Mouse (Mus musculus): ENCODE measurements around the gene Bicc1. TPM values are rescaled to one million over a fixed set of nuclear protein-coding genes. Genes with fewer than 3 reads are reported as not detected.

The Bicc1 gene
- polyA plus RNA-seq, 1 experiment = 4.0 TPM

DNA sequence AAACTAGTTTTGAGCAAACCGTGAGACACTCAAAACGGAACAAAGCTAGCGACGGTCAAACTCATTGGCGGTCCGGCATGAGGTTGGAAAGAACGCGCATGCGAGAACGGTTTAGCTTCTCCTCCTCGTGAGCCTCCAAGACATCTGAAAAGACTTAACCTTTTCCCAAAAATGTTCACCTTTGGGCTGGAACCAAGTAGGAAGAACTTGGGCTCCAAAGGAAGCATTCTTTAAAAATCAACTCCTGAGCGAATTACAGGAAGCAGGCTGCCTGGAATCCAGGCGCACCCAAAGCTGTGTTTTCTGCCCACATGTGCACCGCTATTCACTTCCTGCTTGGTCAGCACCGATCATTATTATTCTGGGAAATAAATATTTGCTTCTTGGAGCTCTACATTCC is 15.8 kb upstream of the Bicc1 start:
- no peaks in the 10 kb centered on the region for H3K4me1 ChIP-seq (ENCODE audit: control insufficient read depth, insufficient read depth, low read length)
- H3K27ac ChIP-seq (ENCODE audit: control insufficient read depth, insufficient read depth, low read depth, low read length, poor library complexity) = no peak overlapping the region
- no peak overlapping the region for H3K4me3 ChIP-seq (replicated peaks; ENCODE audit: control insufficient read depth, low read depth, low read length)
- no peak for TF ChIP-seq CTCF (IDR thresholded peaks at IDR 0.05; ENCODE audit: control insufficient read depth, insufficient read depth, low read length)
- no peak for TF ChIP-seq POLR2A (IDR thresholded peaks at IDR 0.05; ENCODE audit: borderline replicate concordance, control insufficient read depth, low read depth, low read length)
- WGBS = 91% methylated on average over 15 of the region's 15 CpGs

GRCm38 (mm10) chr10:71171414-71171813 is 11.9 kb upstream of the Bicc1 start:
- H3K27ac ChIP-seq (ENCODE audit: control insufficient read depth, insufficient read depth, low read depth, low read length, poor library complexity) = no peak overlapping the region
- TF ChIP-seq CTCF (IDR thresholded peaks at IDR 0.05; ENCODE audit: control insufficient read depth, insufficient read depth, low read length) = no peak
- TF ChIP-seq POLR2A (IDR thresholded peaks at IDR 0.05; ENCODE audit: borderline replicate concordance, control insufficient read depth, low read depth, low read length) = no peak
- no peaks in the 10 kb centered on the region for H3K4me1 ChIP-seq (ENCODE audit: control insufficient read depth, insufficient read depth, low read length)
- H3K4me3 ChIP-seq (replicated peaks; ENCODE audit: control insufficient read depth, low read depth, low read length) = no peak overlapping the region
- WGBS = 93% methylated on average over 1 of the region's 1 CpGs

DNA sequence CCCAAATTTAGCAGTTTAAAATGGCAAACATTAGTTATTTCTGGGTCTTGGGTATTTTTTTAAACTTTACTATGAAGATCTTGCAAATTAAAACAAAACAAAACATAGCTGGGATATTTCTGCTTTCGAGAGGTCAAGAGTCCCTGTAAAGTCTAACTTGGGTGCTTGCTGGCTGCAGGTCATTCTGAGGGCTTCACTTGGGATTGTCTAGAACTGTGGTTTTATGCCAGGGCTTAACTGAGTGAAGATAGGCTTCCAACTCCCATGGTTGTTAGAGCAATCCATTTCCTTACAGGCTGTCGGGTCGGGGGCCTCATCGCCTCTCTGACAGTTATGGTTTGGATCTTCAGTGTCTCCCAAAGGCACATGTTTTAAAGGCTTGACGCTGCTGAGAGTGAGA is 11.3 kb upstream of the Bicc1 start:
- WGBS = 86% methylated on average over 5 of the region's 5 CpGs
- Histone ChIP-seq H3K4me1 (ENCODE audit: control insufficient read depth, insufficient read depth, low read length) (no peaks in the 10 kb centered on the region), H3K27ac (ENCODE audit: control insufficient read depth, insufficient read depth, low read depth, low read length, poor library complexity) (no peak overlapping the region), H3K4me3 (replicated peaks; ENCODE audit: control insufficient read depth, low read depth, low read length) (no peak overlapping the region)
- TF ChIP-seq POLR2A (IDR thresholded peaks at IDR 0.05; ENCODE audit: borderline replicate concordance, control insufficient read depth, low read depth, low read length) = no peak
- TF ChIP-seq CTCF (IDR thresholded peaks at IDR 0.05; ENCODE audit: control insufficient read depth, insufficient read depth, low read length) = no peak

GRCm38 (mm10) chr10:71169811-71170210 is 10.3 kb upstream of the Bicc1 start:
- 80% methylated on average over 10 of the region's 10 CpGs for WGBS
- Histone ChIP-seq H3K27ac (ENCODE audit: control insufficient read depth, insufficient read depth, low read depth, low read length, poor library complexity) (no peak overlapping the region), H3K4me1 (ENCODE audit: control insufficient read depth, insufficient read depth, low read length) (no peaks in the 10 kb centered on the region), H3K4me3 (replicated peaks; ENCODE audit: control insufficient read depth, low read depth, low read length) (no peak overlapping the region)
- TF ChIP-seq POLR2A (IDR thresholded peaks at IDR 0.05; ENCODE audit: borderline replicate concordance, control insufficient read depth, low read depth, low read length) = no peak
- TF ChIP-seq CTCF (IDR thresholded peaks at IDR 0.05; ENCODE audit: control insufficient read depth, insufficient read depth, low read length) = no peak

DNA sequence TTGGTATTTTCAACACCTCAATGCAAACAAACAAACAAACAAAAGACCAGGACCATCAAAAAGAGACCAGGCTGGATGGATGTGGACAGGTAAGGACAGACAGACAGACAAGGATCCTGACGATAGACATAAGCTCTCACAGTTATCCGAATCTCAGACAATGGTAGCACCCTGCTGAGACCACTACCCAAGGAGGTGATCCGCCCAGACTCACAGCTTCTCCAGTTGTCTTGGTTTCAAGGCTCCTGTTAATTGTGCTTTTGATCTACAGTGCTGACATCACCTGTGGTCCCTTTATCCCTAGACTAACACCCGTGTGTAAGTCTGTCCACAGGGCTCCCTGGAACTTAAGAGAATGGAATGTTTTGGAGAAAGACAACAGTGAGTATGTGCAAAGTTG is 9.7 kb upstream of the Bicc1 start:
- WGBS = 53% methylated on average over 4 of the region's 4 CpGs
- no peak for TF ChIP-seq CTCF (IDR thresholded peaks at IDR 0.05; ENCODE audit: control insufficient read depth, insufficient read depth, low read length)
- TF ChIP-seq POLR2A (IDR thresholded peaks at IDR 0.05; ENCODE audit: borderline replicate concordance, control insufficient read depth, low read depth, low read length) = no peak
- no peak overlapping the region for H3K4me3 ChIP-seq (replicated peaks; ENCODE audit: control insufficient read depth, low read depth, low read length)
- H3K27ac ChIP-seq (ENCODE audit: control insufficient read depth, insufficient read depth, low read depth, low read length, poor library complexity) = no peak overlapping the region
- no peaks in the 10 kb centered on the region for H3K4me1 ChIP-seq (ENCODE audit: control insufficient read depth, insufficient read depth, low read length)

DNA sequence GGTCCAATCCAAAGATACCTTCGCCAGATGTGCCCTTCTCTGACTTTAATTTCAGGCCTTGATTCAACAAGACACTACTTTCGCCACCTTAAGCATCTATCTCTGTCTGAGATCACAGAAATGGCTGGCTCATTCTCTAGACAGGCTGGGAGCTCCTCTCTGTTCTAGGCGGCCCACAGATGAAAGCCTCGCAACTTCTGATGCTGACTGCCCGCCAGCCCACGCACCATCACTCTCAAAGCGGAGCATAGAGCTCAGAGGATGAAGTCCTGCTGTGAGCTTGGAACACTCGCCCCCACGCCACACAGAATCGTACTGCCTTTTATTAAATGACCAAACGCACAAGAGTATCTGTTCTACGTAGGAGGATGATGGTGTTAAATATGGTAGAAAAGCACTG is 949 bp upstream of the Bicc1 start:
- H3K27ac ChIP-seq (ENCODE audit: control insufficient read depth, insufficient read depth, low read depth, low read length, poor library complexity) = no peak overlapping the region
- no peak overlapping the region for H3K4me3 ChIP-seq (replicated peaks; ENCODE audit: control insufficient read depth, low read depth, low read length)
- TF ChIP-seq CTCF (IDR thresholded peaks at IDR 0.05; ENCODE audit: control insufficient read depth, insufficient read depth, low read length) (no peak), POLR2A (IDR thresholded peaks at IDR 0.05; ENCODE audit: borderline replicate concordance, control insufficient read depth, low read depth, low read length) (no peak)
- no peaks in the 10 kb centered on the region for H3K4me1 ChIP-seq (ENCODE audit: control insufficient read depth, insufficient read depth, low read length)
- WGBS = 80% methylated on average over 12 of the region's 12 CpGs

DNA sequence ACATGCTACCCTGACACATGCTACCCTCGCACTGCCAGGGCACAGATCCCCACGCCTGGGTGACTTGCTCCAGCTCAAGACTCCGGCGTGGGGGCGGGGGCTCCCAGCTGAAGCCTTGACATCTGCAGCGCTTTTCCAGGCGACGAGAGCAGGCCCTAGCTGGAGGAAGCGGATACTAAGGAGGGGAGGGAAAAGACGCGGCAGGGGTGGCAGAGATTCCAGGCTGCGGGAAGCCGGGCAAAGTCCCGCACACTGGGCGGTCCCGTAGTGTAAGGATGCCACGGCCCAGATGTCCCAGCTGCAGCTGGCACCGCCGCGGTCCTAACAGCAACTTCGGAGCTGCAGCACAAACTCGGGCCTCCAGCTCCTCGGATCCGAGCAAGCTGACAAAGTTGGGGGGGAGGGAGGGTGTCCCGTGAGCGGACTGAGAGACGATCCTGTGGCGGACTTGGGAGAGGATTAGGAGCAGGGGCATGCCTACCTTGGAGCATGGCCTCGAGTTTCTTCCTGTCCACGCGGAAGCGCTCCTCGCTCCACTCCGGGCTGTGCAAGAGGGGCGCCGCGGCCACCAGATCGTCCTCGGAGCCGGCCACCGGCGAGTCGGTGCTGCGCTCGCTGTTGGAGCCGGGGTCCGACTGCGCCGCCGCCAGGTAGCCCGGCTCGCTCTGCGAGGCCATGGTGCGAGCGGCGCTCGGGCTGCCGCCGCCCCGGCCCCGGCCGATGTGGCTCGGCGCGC is 392 bp downstream of the Bicc1 start:
- TF ChIP-seq CTCF (IDR thresholded peaks at IDR 0.05; ENCODE audit: control insufficient read depth, insufficient read depth, low read length) (no peak), POLR2A (IDR thresholded peaks at IDR 0.05; ENCODE audit: borderline replicate concordance, control insufficient read depth, low read depth, low read length) (no peak)
- 4% methylated on average over 65 of the region's 65 CpGs for WGBS
- Histone ChIP-seq H3K4me1 (ENCODE audit: control insufficient read depth, insufficient read depth, low read length) (no peaks in the 10 kb centered on the region), H3K27ac (ENCODE audit: control insufficient read depth, insufficient read depth, low read depth, low read length, poor library complexity) (no peak overlapping the region; the same call in 1 of the 2 replicates), H3K4me3 (replicated peaks; ENCODE audit: control insufficient read depth, low read depth, low read length) (no peak overlapping the region)

DNA sequence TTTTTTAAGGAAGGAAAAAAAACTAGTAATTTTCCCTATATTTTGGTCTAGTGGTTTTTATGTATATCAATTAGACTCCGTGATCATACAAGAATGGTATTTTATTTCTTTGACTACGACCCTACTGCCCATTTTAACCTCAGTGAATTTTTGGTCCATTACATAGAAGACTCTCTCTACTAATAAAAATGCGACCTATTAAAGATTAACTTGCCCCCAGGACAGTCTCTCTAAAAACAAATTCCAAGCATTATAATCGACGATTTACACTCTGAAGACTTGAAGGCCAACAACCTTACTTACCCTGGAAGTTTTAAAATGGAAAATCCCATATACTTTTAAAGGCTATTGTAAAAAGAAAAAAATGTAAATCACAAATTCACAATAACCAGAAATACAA is 2.9 kb downstream of the Bicc1 start:
- Histone ChIP-seq H3K27ac (ENCODE audit: control insufficient read depth, insufficient read depth, low read depth, low read length, poor library complexity) (no peak overlapping the region), H3K4me1 (ENCODE audit: control insufficient read depth, insufficient read depth, low read length) (no peaks in the 10 kb centered on the region), H3K4me3 (replicated peaks; ENCODE audit: control insufficient read depth, low read depth, low read length) (no peak overlapping the region)
- WGBS = 74% methylated on average over 5 of the region's 5 CpGs
- TF ChIP-seq POLR2A (IDR thresholded peaks at IDR 0.05; ENCODE audit: borderline replicate concordance, control insufficient read depth, low read depth, low read length) (no peak), CTCF (IDR thresholded peaks at IDR 0.05; ENCODE audit: control insufficient read depth, insufficient read depth, low read length) (no peak)

DNA sequence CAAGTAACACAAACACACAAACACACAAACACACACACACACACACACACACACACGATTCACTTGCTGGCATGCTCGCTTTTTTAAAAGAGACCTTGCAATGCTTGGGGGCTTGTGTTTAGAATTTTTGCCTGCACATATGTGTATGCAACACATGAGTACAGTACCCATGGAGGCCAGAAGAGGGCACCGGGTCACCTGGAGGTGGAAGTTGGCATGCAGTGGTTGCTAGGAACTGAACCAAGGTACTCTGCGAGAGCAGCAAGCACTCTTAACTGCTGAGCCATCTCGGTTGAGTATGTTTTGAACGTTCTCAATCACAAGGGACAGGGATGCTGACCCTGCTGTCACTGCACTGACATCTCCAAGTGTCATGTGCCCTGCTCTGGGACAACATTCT is 5.9 kb downstream of the Bicc1 start:
- TF ChIP-seq POLR2A (IDR thresholded peaks at IDR 0.05; ENCODE audit: borderline replicate concordance, control insufficient read depth, low read depth, low read length) = no peak
- no peak for TF ChIP-seq CTCF (IDR thresholded peaks at IDR 0.05; ENCODE audit: control insufficient read depth, insufficient read depth, low read length)
- Histone ChIP-seq H3K27ac (ENCODE audit: control insufficient read depth, insufficient read depth, low read depth, low read length, poor library complexity) (no peak overlapping the region), H3K4me3 (replicated peaks; ENCODE audit: control insufficient read depth, low read depth, low read length) (no peak overlapping the region), H3K4me1 (ENCODE audit: control insufficient read depth, insufficient read depth, low read length) (no peaks in the 10 kb centered on the region)
- 79% methylated on average over 6 of the region's 6 CpGs for WGBS
